Mouse (Mus musculus): ENCODE data around the gene Gpr173.
"Not testable (repeated sequence)": the region's sequence is repeated elsewhere in the genome, so short reads cannot be mapped to it uniquely, and the experiment has no call there.

Gene Gpr173

GRCm38 (mm10) chrX:152368397-152369273 lies at the start of gene Gpr173:
TSS of gene Gpr173 (minus strand) at chrX:152368704.
- DNase-seq (ENCODE audit: extremely low read depth, insufficient read length, low spot score): peak; percentile 78

DNA sequence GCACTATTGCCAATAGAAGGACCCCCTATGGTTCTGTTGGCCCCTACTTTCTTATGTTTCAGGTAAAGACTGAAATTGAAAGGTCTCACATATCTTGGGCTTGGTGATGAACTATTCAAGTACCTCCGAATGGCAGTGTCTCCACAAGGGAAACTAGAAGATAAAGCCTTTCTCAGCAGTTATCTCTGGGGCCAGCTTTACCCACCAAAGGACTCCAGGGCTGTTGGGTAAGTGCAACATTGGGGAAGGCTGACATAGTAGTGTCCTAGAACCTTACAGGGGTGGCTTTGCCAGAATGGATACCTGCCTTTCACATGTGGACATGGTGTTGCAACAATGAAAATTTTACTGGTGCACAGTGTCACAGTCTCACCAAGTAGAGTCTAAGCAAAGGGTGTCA lies 34.7 kb upstream of the Gpr173 start:
- no peak for DNase-seq (ENCODE audit: extremely low read depth, insufficient read length, low spot score)

- no peak for DNase-seq (ENCODE audit: extremely low read depth, insufficient read length, low spot score)
Observed at GRCm38 (mm10) chrX:152400096-152400495, 31.6 kb upstream of the Gpr173 start.

- no peak for DNase-seq (ENCODE audit: extremely low read depth, insufficient read length, low spot score)
Observed at GRCm38 (mm10) chrX:152368054-152368396, 479 bp downstream of the Gpr173 start.

GRCm38 (mm10) chrX:152366418-152366817 lies 2.1 kb downstream of the Gpr173 start:
- DNase-seq (ENCODE audit: extremely low read depth, insufficient read length, low spot score): no peak

GRCm38 (mm10) chrX:152352553-152353153 lies 15.9 kb downstream of the Gpr173 start:
- DNase-seq (ENCODE audit: extremely low read depth, insufficient read length, low spot score): peak; percentile 45

GRCm38 (mm10) chrX:152347041-152347440 lies 21.5 kb downstream of the Gpr173 start:
- DNase-seq (ENCODE audit: extremely low read depth, insufficient read length, low spot score): no peak

DNA sequence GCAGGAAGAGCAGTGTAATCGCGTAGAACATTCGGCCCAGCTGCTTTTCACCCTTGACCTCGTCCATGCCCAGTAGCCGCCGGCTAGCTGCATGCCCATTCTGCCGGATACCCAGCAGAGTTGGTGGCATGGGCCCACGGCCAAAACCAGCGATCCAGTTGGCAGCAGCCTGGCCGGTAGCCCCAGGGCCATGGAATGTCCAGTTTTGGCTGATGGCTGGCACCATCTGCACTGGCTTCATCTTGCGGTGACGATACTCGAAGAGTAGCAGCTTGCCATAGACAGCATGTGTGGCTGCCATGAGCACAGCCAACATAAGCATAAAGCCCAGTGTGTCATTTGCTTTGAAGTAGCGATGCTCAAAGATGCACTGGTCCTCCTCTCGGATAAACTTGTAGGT lies 21.9 kb downstream of the Gpr173 start:
- DNase-seq (ENCODE audit: extremely low read depth, insufficient read length, low spot score): peak; percentile 7

DNA sequence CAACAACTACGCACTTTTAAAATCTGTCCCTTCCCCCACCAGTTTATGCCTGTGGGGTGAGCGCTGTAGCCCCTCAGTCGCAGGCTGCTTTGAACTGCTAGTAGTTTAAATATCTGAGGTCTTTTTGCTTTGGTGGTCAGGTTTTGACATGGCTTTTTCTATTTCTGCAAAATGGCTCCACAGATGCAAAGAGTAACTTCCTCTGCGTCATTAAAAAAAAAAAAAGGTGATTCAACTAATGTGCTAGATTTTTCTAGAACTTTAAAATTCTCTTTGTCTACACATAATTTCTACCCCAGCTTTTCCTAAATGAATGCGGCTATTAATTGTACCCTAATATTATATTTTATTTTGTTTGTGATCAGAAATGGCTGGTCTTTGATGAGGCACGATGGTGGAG lies 25.6 kb downstream of the Gpr173 start:
- DNase-seq (ENCODE audit: extremely low read depth, insufficient read length, low spot score): no peak

GRCm38 (mm10) chrX:152342358-152342901 lies 26.1 kb downstream of the Gpr173 start, which contains the start of gene Tspyl2:
TSS of gene Tspyl2 (minus strand) at chrX:152342425.
- peak; percentile 94 for DNase-seq (ENCODE audit: extremely low read depth, insufficient read length, low spot score)

DNA sequence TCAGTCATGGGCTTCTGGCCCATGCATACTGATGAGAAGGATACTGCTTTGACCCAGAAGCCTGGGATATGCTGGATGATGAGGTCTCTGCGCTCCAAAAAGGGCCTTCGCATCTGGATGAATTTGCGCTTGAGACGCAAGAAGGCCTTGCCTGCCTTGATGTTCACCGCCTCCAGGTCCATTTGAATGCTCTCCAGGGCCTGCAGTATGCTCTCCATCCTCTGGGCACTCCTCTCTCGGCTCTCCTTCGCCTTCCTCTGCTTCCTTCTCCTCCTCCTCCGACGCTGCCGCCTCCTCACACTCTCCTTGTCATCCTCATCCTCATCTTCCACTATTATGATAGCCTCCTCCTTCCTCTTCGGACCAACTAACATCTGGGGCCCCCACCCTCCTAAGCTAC lies 27.0 kb downstream of the Gpr173 start:
- DNase-seq (ENCODE audit: extremely low read depth, insufficient read length, low spot score): peak; percentile 9

DNA sequence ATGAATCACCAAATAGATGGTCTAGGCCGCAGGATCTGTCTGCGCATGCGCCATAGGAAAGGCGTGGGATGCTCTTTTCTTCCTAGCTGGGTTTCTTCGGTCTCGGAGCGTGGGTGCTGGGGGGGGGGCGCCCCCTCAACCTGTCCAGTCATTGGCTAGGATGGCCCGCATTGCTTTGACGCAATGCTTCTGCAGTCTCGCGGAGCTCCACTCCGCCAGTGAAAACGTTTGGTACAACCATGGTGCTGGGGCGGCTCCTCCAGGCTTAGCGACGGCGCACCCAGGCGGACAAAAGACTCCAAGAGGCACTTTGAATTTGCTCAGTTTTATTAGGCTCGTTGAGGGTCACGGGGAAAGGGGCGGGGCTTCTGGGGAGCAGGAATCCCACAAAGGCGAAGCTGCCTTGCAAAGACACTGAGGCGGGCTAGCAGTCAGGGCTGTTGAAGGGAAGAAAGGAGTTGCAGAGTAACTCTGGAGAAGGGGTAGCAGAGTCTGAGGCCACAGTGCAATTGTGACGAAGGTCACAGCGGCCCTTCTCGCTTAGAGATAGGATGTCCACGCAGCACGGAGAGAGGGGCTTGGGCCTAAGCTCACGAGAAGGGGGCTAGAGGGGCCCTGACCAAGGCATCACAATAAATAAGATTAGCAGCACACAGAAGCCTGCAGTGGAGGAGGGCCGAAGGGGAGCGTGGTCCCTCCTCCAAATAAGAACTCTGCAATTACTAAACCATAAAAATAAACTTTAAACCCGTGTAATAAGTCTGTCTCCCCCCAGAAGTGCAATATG lies 31.8 kb downstream of the Gpr173 start:
- DNase-seq (ENCODE audit: extremely low read depth, insufficient read length, low spot score): peak; percentile 88

- DNase-seq (ENCODE audit: extremely low read depth, insufficient read length, low spot score): not testable (repeated sequence)
Observed at GRCm38 (mm10) chrX:152336123-152336522, 32.4 kb downstream of the Gpr173 start.

GRCm38 (mm10) chrX:152329400-152329799 lies 39.1 kb downstream of the Gpr173 start:
- DNase-seq (ENCODE audit: extremely low read depth, insufficient read length, low spot score): not testable (repeated sequence)

DNA sequence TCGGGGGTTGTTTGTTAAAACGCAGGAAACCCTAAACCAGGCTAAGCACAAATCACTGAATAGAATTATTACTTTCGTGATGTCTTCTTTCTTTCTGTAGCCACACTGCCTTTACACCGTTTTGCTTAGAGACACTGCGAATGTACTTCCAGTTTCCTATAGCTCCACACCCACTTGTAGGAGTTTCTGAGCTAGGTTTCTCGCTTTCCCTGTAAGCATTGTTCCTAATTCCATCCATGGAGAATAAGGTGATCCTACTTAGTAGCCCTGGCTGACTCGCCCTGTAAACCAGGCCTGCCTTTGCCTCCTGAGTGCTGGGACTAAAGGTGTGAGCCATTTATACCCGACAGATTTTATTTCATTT lies 40.8 kb downstream of the Gpr173 start:
- DNase-seq (ENCODE audit: extremely low read depth, insufficient read length, low spot score): no peak

GRCm38 (mm10) chrX:152326996-152327688 lies 41.4 kb downstream of the Gpr173 start, which contains the start of gene Kantr:
TSS of gene Kantr (minus strand) at chrX:152327495.
- DNase-seq (ENCODE audit: extremely low read depth, insufficient read length, low spot score): peak; percentile 73

GRCm38 (mm10) chrX:152323584-152323983 lies 44.9 kb downstream of the Gpr173 start:
- DNase-seq (ENCODE audit: extremely low read depth, insufficient read length, low spot score): no peak

DNA sequence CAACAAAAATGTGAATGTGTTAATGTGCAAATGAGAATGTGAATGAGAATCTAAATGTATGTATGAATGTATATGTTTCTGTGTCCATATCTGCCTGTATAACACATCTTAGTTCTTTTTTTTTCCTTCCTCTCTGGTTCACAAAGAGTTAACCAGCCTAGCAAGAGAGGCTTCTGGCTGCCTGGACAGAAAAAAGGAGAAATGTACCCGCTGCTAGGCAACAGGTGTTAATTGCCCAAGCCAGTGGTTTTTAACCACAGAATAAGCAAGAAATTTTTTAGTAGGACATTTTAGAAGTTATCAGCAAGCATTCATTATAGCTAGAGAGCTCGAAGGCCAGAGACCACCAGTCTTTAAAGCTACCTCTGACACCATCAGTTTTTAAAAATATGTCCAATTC lies 45.7 kb downstream of the Gpr173 start:
- DNase-seq (ENCODE audit: extremely low read depth, insufficient read length, low spot score): no peak

- no peak for DNase-seq (ENCODE audit: extremely low read depth, insufficient read length, low spot score)
Observed at GRCm38 (mm10) chrX:152320535-152320934, 48.0 kb downstream of the Gpr173 start.

GRCm38 (mm10) chrX:152307942-152308341 lies 60.6 kb downstream of the Gpr173 start:
- no peak for DNase-seq (ENCODE audit: extremely low read depth, insufficient read length, low spot score)
